Mouse (Mus musculus) thymus, adult 2 months (tissue): ENCODE measurements around the gene Traf6.

ENCODE experiments used
- CTCF ChIP-seq: fragments of 200-500 bp; IDR thresholded peaks from 2 replicates; pipeline ENCODE4 v1.5.1; 2012; ENCODE audit warnings: mild to moderate bottlenecking, control low read depth, low read length, moderate library complexity, borderline replicate concordance; ENCODE audit not compliant: control insufficient read depth, poor library complexity, insufficient read depth; ENCODE audit errors: extremely low read depth
- POLR2A ChIP-seq: fragments of 200-500 bp; IDR thresholded peaks from 2 replicates; pipeline ENCODE4 v1.6.1; 2012; ENCODE audit warnings: mild to moderate bottlenecking, low read length, control low read depth, moderate library complexity; ENCODE audit not compliant: control insufficient read depth, poor library complexity, insufficient read depth; ENCODE audit errors: extremely low read depth

GRCm38 (mm10) chr2:101688011-101688410, 9.8 kb downstream of the Traf6 start:
- TF ChIP-seq POLR2A = no peak
- TF ChIP-seq CTCF = no peak
